Mouse (Mus musculus): ENCODE measurements around the gene Pgp.

Pgp gene

GRCm38 (mm10) chr17:24481027-24481815 is 11.0 kb downstream of the Pgp start:
- in situ Hi-C loops (cut with MboI, MseI): no loop called here

- in situ Hi-C loops (cut with MboI, MseI): no loop called here
These were observed 13.3 kb downstream of the Pgp start for GRCm38 (mm10) chr17:24483495-24483894.

DNA sequence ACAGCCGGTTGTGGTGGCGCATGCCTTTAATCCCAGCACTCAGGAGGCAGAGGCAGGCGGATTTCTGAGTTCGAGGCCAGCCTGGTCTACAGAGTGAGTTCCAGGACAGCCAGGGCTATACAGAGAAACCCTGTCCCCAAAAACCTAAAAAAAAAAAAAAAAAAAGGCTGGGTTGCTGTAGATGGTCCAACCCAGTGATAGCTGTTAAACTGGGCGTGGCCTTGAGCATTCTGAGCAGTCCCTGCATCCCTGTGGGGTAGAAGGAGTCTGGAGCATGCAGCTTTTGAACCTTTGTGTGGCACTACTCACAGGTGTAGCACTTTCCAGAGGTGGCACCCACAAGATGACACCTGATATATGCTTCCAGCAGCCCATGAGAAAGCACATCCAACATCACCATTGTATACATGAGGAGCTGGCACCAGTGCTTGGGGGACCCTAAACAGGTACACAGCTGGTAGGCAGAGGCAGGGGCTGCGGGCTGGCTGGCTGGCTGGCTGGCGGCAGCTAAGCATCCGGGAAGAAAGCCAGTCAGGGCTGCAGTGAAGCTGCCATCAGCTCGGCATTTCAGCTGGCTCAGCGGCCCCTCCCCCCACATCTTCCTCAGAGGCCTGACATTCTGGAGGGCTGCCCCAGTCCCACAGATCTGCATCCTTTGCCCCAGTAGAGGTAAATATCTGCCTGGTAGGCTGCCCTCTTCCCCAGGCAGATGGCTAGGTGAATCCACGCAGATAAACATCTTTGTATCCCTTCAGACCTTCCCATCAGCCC is 15.1 kb downstream of the Pgp start:
- in situ Hi-C loops (cut with MboI, MseI): no loop called here

- in situ Hi-C loops (cut with MboI, MseI): no loop called here
These were observed 18.0 kb downstream of the Pgp start, which contains the start of gene Caskin1 for GRCm38 (mm10) chr17:24488186-24488661. TSS of gene Caskin1 (plus strand) at chr17:24488601.

GRCm38 (mm10) chr17:24488662-24489264 is 18.6 kb downstream of the Pgp start:
- in situ Hi-C loops (cut with MboI, MseI): no loop called here

- in situ Hi-C loops (cut with MboI, MseI): no loop called here
These were observed 19.3 kb downstream of the Pgp start for GRCm38 (mm10) chr17:24489265-24490030.

- in situ Hi-C loops (cut with MboI, MseI): no loop called here
These were observed 20.2 kb downstream of the Pgp start for GRCm38 (mm10) chr17:24490399-24490798.

DNA sequence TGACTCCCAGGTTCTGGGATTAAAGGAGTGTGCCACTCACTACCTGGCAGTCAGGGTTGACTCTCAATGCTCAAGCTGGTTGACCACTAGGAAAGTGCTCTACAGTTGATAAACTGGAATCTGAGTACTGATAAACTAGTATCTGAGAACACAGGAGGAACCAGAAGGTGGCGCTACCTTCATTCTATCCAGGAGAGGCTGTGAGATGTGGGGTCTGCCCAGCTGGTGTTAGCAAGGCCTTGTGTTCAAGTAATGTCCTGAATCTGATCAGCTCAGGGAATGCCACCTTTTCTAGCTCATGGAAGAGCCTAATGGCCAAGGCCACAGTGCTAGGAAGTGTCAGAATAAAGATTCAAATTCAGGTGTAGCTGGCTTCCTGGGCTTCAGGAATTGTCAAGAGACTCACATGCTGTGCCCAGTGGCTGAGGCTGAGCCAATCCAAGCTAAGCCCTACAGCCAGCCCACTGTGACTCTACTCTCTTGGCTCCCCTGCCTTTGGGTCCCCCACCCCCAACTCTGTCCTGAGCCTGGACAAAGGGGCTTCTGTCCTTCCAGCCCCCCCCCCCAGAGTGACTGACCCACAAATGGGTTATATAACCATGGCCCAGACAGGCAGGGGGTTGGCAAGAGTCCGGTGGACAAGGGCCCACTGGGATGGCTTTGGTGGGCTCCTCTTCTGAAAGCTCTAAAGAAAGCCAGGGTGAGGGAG is 24.6 kb downstream of the Pgp start:
- in situ Hi-C loops (cut with MboI, MseI): no loop called here

DNA sequence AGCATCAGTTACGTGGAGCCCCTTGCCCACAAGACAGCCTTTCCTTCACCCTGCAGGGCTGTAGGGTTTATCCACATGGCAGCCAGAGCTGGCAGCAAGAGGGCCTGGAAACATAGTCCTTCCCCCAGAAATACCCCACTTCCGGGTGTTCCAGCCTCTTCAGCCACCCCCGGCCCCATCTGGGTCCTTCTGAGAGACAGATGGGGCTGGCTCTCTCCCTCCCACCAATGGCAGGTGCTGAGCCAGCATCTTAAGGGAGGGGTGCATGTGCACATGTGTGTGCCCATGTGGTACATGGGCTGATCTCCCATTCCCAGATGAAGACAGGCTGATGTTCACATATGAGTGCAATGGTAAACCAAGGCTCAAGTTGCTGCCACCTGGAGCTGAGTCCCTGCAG is 25.3 kb downstream of the Pgp start:
- in situ Hi-C loops (cut with MboI, MseI): no loop called here

GRCm38 (mm10) chr17:24496026-24496425 is 25.8 kb downstream of the Pgp start:
- in situ Hi-C loops (cut with MboI, MseI): no loop called here

DNA sequence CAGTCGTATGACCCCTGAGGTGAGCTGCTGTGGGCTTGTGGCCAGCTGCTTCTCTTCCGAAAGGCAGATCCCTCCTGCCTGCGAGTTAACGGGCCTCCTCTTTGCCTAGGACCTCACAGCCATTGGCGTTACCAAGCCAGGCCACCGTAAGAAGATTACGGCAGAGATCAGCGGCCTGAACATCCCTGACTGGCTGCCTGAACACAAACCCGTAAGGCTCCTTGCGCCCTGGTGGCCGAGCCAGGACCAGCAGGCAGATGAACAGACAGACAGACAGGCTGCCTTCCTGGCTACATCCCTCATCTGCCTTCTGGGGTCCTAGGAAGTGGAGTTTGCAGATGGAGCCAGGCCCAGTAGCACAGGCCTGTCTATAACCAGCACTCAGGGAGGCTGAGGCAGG is 32.0 kb downstream of the Pgp start:
- in situ Hi-C loops (cut with MboI, MseI): no loop called here

DNA sequence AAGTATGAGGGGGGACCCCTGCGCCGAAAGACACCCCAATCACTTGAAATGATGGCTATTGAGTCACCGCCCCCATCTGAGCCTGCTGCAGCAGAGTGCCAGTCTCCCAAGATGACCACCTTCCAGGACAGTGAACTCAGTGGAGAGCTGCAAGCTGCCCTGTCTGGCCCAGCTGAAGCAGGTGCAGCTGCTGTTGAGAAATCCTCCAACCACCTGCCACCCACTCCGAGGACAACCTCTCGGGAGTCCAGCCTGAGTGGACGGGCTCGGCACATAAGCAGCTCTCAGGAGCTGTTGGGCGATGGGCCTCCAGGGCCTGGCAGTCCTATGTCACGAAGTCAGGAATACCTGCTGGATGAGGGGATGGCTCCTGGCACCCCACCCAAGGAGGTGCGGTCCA is 33.9 kb downstream of the Pgp start:
- in situ Hi-C loops (cut with MboI, MseI): no loop called here

- in situ Hi-C loops (cut with MboI, MseI): no loop called here
These were observed 35.2 kb downstream of the Pgp start for GRCm38 (mm10) chr17:24505286-24505955.

GRCm38 (mm10) chr17:24506332-24507070 is 36.3 kb downstream of the Pgp start:
- in situ Hi-C loops (cut with MboI, MseI): no loop called here

DNA sequence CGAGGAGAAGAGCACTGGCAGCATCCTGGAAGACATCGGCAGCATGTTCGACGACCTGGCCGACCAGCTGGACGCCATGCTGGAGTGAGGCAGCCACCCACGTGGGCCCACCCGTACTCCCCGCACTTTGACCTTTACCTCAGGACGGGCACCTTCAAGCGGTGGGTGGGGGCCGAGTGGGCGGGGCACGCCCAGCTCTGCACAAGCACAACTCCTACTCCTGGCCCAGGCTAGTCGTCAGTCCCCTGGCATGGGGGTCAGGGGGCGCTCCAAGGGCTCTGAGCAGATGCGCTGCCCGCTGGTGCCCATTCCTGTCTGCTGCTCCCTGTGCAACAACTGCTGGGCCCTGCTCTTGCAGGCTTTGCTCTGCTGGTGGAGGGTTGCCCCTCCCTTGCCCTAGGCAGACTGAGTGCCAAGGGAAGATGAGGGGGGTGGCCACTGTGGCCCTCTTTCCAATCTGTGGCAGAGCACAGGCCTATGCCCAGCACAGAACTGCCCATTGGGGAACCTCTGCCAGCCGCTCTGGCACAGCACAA is 37.0 kb downstream of the Pgp start:
- in situ Hi-C loops (cut with MboI, MseI): no loop called here

DNA sequence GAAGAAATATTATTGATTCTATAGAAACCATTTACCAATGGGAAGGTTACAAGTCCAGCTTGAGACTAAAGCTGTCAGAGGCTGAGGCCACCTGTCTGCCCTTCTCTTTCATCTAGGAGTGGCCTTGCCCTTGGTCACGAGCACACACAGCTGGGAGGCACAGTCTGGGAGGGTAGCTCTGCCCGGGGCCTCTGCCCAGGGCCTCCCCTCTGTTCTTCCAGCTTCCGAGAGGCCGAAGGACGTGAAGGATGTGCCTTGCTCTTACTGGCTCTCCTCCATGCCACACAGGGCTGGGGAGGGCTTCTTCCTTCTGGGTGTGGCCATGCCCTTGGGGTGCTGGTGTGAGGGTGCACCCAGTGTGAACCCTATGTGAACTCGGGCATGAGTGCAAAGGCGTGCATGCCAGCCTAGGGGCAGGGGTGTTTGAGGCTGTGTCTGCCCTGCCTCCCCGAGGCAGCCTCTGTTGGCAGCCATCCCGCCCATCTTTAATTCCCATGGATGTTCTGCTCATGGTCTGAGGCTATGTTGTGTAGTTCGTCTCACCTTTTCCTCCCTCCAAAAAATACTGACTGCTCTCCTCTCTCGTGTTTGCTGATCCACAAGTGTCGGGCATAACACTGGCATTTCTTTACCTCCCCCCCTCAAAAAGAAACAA is 37.7 kb downstream of the Pgp start:
- in situ Hi-C loops (cut with MboI, MseI): no loop called here

- in situ Hi-C loops (cut with MboI, MseI): no loop called here
These were observed 43.4 kb downstream of the Pgp start for GRCm38 (mm10) chr17:24513609-24514008.

GRCm38 (mm10) chr17:24514270-24515257 is 44.4 kb downstream of the Pgp start:
- in situ Hi-C loops (cut with MboI, MseI): no loop called here
